Mouse (Mus musculus) ES-Bruce4 (cell line): Measurements from ENCODE around the gene Idua. TPM values are rescaled to one million over a fixed set of nuclear protein-coding genes. Genes with fewer than 3 reads are reported as not detected.

Experiments used
- H3K27ac ChIP-seq: 2 replicates; pipeline ENCODE4 v1.5.1; 2012; ENCODE audit warnings: low read length, inconsistent platforms; ENCODE audit not compliant: insufficient read depth
- H3K27me3 ChIP-seq: 2 replicates; pipeline ENCODE4 v1.6.1; 2012; ENCODE audit warnings: mild to moderate bottlenecking, low read length, inconsistent platforms; ENCODE audit not compliant: control insufficient read depth, poor library complexity, insufficient read depth, severe bottlenecking
- H3K36me3 ChIP-seq: 2 replicates; pipeline ENCODE4 v1.6.1; 2012; ENCODE audit warnings: inconsistent platforms, mild to moderate bottlenecking, low read length, moderate library complexity; ENCODE audit not compliant: control insufficient read depth, poor library complexity, insufficient read depth, severe bottlenecking
- H3K4me1 ChIP-seq: one replicate; pipeline ENCODE4 v1.8.1; 2011; ENCODE audit warnings: low read length; ENCODE audit not compliant: control insufficient read depth, insufficient read depth
- H3K4me3 ChIP-seq: 2 replicates; pipeline ENCODE4 v1.5.1; 2011; ENCODE audit warnings: low read depth, mild to moderate bottlenecking, low read length
- H3K9ac ChIP-seq: 2 replicates; pipeline ENCODE4 v1.6.1; 2012; ENCODE audit warnings: low read depth, mild to moderate bottlenecking, inconsistent platforms; ENCODE audit not compliant: poor library complexity, severe bottlenecking
- H3K9me3 ChIP-seq: replicated peaks from 2 replicates; pipeline ENCODE4 v1.6.1; 2012; ENCODE audit warnings: mild to moderate bottlenecking, low read length, inconsistent platforms; ENCODE audit not compliant: control insufficient read depth, poor library complexity, insufficient read depth, severe bottlenecking
- CTCF ChIP-seq: IDR thresholded peaks from one replicate; pipeline ENCODE4 v1.8.1; 2011; ENCODE audit warnings: low read depth, low read length
- EP300 ChIP-seq: IDR thresholded peaks from 2 replicates; pipeline ENCODE4 v1.6.1; 2011; ENCODE audit warnings: low read depth, low read length; ENCODE audit not compliant: insufficient read depth
- POLR2A ChIP-seq: IDR thresholded peaks from one replicate; pipeline ENCODE4 v1.8.1; 2011; ENCODE audit warnings: low read length; ENCODE audit not compliant: insufficient read depth
- polyA plus RNA-seq: library from polyadenylated mRNA; stranded (reverse); fragments of >200 nt; gene quantifications from 2 replicates; pipeline ENCODE4 v1.2.4, GENCODE M21; 2011; ENCODE audit warnings: low read depth; ENCODE audit not compliant: missing spikeins, insufficient read depth, insufficient read length

Idua gene
- polyA plus RNA-seq, 1 experiment: 13.8 TPM

DNA sequence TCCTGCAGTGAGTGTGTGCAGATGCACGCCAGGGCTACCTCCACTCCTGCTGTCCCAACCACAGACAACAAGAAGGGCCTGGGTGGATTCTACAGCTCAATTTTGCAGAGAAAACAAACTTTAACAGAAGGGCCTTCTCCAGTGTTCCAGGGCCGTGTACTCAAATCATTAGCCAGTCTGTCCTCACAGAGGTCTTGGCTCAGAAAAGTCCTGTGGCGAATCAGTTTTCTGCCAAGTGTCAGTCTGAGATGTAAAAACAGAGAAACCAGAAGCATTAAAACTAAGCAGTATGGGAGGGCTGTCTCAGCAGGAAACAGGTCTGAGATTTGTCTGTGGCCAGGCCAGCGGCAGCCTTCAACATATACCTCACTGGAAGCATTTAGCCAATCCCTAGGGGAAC, 57.9 kb downstream of the Idua start:
- no peaks in the 10 kb centered on the region for H3K9me3 ChIP-seq
- H3K4me1 ChIP-seq: no peaks in the 10 kb centered on the region
- H3K27ac ChIP-seq: no peak overlapping the region
- no peak overlapping the region for H3K9ac ChIP-seq
- H3K27me3 ChIP-seq: no peaks in the 10 kb centered on the region
- H3K4me3 ChIP-seq: no peak overlapping the region
- H3K36me3 ChIP-seq: no peaks in the 10 kb centered on the region
- TF ChIP-seq CTCF: no peak
- no peak for TF ChIP-seq POLR2A
- TF ChIP-seq EP300: no peak

DNA sequence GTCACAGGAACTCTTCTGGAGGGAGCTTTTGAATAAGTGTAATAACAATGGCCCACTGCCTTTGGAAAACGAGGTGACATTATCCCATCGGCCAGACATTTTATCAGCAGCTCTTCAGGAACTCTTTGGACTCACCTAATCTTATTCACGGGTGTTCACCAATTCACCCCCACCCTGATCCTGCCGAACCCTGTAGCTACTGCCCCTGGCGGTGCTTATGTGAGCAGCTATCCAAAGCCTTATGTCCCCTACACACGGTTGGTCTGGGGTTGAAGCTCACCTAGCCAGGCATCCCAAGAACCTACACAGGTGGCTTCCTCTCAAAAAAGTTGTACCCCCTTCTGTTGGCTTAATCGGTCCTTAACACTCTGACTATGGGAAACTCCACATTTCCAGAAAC, 59.6 kb downstream of the Idua start:
- no peak overlapping the region for H3K27ac ChIP-seq
- no peaks in the 10 kb centered on the region; the same call in 1 of the 2 replicates for H3K27me3 ChIP-seq
- no peak for TF ChIP-seq POLR2A
- no peak for TF ChIP-seq EP300
- TF ChIP-seq CTCF: no peak
- no peaks in the 10 kb centered on the region for H3K36me3 ChIP-seq
- no peak overlapping the region for H3K9ac ChIP-seq
- no peaks in the 10 kb centered on the region for H3K4me1 ChIP-seq
- no peak overlapping the region for H3K4me3 ChIP-seq
- H3K9me3 ChIP-seq: no peaks in the 10 kb centered on the region

DNA sequence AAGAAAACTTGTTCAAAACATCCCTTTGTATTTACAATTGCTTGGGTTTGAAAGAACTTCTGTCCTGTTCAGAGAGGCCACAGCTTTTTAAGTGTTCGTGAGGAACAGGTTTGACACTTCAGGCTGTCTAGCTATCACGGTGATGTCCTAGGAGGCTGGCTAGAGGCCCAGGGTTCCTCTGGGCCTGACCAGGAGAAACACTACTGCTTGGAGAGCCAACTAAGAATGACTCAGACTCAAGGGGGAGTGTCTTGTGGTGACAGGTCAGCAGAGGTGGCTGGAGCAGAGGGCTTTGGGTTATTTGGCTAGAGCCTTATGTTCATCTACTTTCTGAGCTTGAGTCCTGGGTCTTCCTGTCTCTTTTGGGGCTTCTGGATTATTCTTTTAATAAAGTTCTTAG, 63.9 kb downstream of the Idua start:
- Histone ChIP-seq H3K27ac (no peak overlapping the region), H3K9ac (no peak overlapping the region), H3K27me3 (no peaks in the 10 kb centered on the region; the same call in 1 of the 2 replicates), H3K4me1 (no peaks in the 10 kb centered on the region), H3K4me3 (no peak overlapping the region), H3K9me3 (no peaks in the 10 kb centered on the region), H3K36me3 (no peaks in the 10 kb centered on the region)
- no peak for TF ChIP-seq CTCF
- no peak for TF ChIP-seq POLR2A
- TF ChIP-seq EP300: no peak

DNA sequence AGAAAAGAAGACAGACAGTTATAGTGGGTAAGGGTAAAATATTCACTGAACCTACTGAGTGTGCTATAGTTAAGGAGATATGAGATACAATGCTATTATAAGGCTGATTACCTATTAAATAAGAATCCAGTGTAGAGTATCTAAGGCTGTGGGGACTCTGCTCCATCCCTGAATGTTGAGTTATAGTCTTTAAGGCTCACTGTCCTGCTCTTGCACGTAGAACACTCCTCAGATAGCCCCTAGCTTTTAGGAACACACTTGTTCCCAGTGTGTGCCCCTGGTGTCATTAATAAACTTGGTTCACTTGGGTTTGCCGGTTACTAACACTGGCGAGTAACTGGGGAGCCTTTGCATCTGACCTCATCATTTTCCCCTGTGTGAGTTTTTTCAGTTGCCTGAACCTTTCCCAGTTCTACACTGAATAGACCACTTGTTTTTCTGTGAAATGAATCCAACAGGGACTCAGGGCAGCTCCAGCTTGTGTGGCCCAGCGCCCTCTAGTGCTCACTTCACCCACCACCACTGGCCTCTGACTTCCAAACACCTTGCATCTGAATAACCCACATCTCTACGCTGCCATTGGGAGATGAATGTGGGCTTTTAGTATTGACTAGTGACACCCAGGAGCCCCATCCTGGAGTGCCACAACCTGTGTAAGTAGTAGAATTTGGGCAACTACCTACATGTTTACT, 66.6 kb downstream of the Idua start:
- Histone ChIP-seq H3K4me1 (no peaks in the 10 kb centered on the region), H3K36me3 (no peaks in the 10 kb centered on the region), H3K9me3 (no peaks in the 10 kb centered on the region), H3K9ac (no peak overlapping the region), H3K27me3 (no peaks in the 10 kb centered on the region; the same call in 1 of the 2 replicates), H3K4me3 (no peak overlapping the region), H3K27ac (no peak overlapping the region)
- TF ChIP-seq EP300 (no peak), CTCF (peak; percentile 89), POLR2A (no peak)

DNA sequence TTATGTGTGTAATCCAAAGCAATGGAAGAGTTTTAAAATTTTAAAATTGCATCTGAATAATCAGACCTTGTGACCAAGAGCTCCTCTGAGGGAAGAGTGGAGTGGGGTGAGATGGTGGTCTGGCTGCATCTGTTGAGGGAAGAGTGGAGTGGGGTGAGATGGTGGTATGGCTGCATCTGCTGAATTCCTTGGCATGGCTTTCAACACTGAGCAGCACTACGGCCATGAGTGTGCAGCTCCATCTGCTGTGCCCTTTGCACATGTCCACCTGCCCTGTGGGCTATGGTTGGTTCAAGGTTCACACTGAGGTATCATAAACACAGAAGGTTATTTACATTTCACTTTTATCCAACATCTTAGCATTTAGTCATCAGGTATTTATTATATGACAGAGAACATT, 67.3 kb downstream of the Idua start:
- Histone ChIP-seq H3K27me3 (no peaks in the 10 kb centered on the region; the same call in 1 of the 2 replicates), H3K9me3 (no peaks in the 10 kb centered on the region)

More for the DNA sequence above, 67.3 kb downstream of the Idua start:
- H3K4me3 ChIP-seq: no peak overlapping the region
- H3K27ac ChIP-seq: no peak overlapping the region
- no peaks in the 10 kb centered on the region for H3K4me1 ChIP-seq
- no peak for TF ChIP-seq CTCF
- no peak for TF ChIP-seq EP300
- no peak for TF ChIP-seq POLR2A
- H3K9ac ChIP-seq: no peak overlapping the region
- H3K36me3 ChIP-seq: no peaks in the 10 kb centered on the region

Other genes with a start within 250 kb of the Idua start
- 233 and 261 TPM in 2 replicates for gene Atp5k, start 225.9 kb upstream of the Idua start, polyA plus RNA-seq
- gene Mfsd7a, start 211.4 kb upstream of the Idua start, polyA plus RNA-seq: 0.62 and 0.63 TPM in 2 replicates
- gene Pcgf3, start 199.1 kb upstream of the Idua start, polyA plus RNA-seq: 104 and 111 TPM in 2 replicates
- 1.2 and 1.8 TPM in 2 replicates for gene Cplx1, start 110.3 kb upstream of the Idua start, polyA plus RNA-seq
- 55.0 and 63.0 TPM in 2 replicates for gene Gak, start 30.6 kb upstream of the Idua start, polyA plus RNA-seq
- 16.1 and 19.7 TPM in 2 replicates for gene Tmem175, start 30.6 kb upstream of the Idua start, polyA plus RNA-seq
- 6.5 and 10.7 TPM in 2 replicates for gene Dgkq, start 9.3 kb downstream of the Idua start, polyA plus RNA-seq
- not detected in 2 replicates for gene Slc26a1, start 15.2 kb downstream of the Idua start, polyA plus RNA-seq
- 8.9 and 13.2 TPM in 2 replicates for gene Fgfrl1, start 32.1 kb downstream of the Idua start, polyA plus RNA-seq
- gene Rnf212, start 114.7 kb downstream of the Idua start, polyA plus RNA-seq: not detected in 2 replicates
- not detected in 2 replicates for gene Tmed11, start 135.0 kb downstream of the Idua start, polyA plus RNA-seq
- not detected in 2 replicates for gene Vmn2r8, start 148.5 kb downstream of the Idua start, polyA plus RNA-seq
- gene Vmn2r9, start 192.3 kb downstream of the Idua start, polyA plus RNA-seq: not detected in 2 replicates